In the genomic region with DNA sequence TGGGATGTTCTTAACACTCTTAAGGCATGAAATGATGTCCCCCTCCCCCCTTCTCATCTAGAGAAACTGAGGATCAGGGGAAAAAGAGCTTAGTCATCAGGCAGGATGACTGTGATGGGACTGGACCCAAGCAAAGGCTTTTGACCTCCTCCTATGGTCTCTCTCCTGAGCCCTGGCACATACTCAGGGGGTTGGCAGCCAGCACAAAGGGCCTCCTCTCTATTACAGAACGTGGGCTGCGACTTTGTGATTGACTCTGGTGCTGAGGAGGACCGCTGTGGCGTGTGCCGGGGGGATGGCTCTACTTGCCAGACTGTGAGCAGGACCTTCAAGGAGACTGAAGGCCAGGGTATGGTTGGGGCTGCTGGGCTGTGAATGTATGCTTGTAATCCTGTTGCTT, we compare ENCODE assay signal across 18 mouse cellular contexts. TPM values are rescaled to one million over a fixed set of nuclear protein-coding genes. Genes with fewer than 3 reads are reported as not detected.
DNase-seq lines count a peak whose midpoint lies in the region; ATAC-seq and TF ChIP-seq lines count a peak whose summit lies in the region.
"Had no signal": no experiment of that assay in that cellular context is flagged by ENCODE, and none has a peak within 500 bp of the region (broad histone marks: within the 10 kb centered on the region; RNA-seq: fewer than 3 reads in every experiment).

No protein-coding gene starts in this region.

- intact Hi-C loops in heart, postnatal 14 days (cut with DNase I) = no loop called here

- H3K4me3 ChIP-seq in heart, embryonic 11.5 days (ENCODE audit: low read depth, low read length) = no peak overlapping the region
- no peak overlapping the region for H3K4me3 ChIP-seq in heart, embryonic 14.5 days (ENCODE audit: control insufficient read depth in 1 of 2, insufficient read depth in 1 of 2, low read depth in 1 of 2, low read length in 2 of 2)
- no peak overlapping the region for H3K4me3 ChIP-seq in hindbrain, postnatal 0 days (ENCODE audit: low read length)
- H3K4me3 ChIP-seq in hindbrain, embryonic 12.5 days = no peak overlapping the region
- H3K4me3 ChIP-seq: embryonic facial prominence, embryonic 13.5 days; forebrain, embryonic 12.5 days; hindbrain, embryonic 13.5 days; intestine, embryonic 15.5 days had no signal

- H3K4me1 ChIP-seq in heart, embryonic 11.5 days (ENCODE audit: control insufficient read depth, insufficient read depth, low read length) = peaks cover 22% of the 10 kb centered on the region
- H3K4me1 ChIP-seq in heart, embryonic 14.5 days (ENCODE audit: control insufficient read depth in 2 of 2, insufficient read depth in 2 of 2, low read length in 2 of 2) = peaks cover 35 to 37% of the 10 kb centered on the region in 2 experiments
- H3K4me1 ChIP-seq in hindbrain, postnatal 0 days (ENCODE audit: insufficient read depth, low read length) = 0 out of 2 replicates have a peak, but pooled peaks cover 5% of the 10 kb centered on the region
- H3K4me1 ChIP-seq in hindbrain, embryonic 12.5 days = no peaks in the 10 kb centered on the region
- H3K4me1 ChIP-seq: embryonic facial prominence, embryonic 13.5 days; forebrain, embryonic 12.5 days had no signal

- WGBS in heart, embryonic 11.5 days (ENCODE audit: insufficient replicate concordance) = 48% methylated on average over 5 of the region's 5 CpGs
- WGBS in heart, embryonic 14.5 days = 35% methylated on average over 5 of the region's 5 CpGs
- 47% methylated on average over 5 of the region's 5 CpGs for WGBS in hindbrain, postnatal 0 days
- WGBS in hindbrain, embryonic 12.5 days = 82% methylated on average over 5 of the region's 5 CpGs

- ATAC-seq in heart, embryonic 11.5 days (replicated peaks; ENCODE audit: insufficient number of reproducible peaks, low FRiP score, low TSS enrichment) = no peak
- ATAC-seq in heart, embryonic 14.5 days (ENCODE audit: insufficient number of reproducible peaks, insufficient read depth, low FRiP score, low read depth) = no peak
- no peak for ATAC-seq in hindbrain, postnatal 0 days
- no peak for ATAC-seq in hindbrain, embryonic 12.5 days (ENCODE audit: low FRiP score)
- ATAC-seq: forebrain, embryonic 16.5 days; intestine, embryonic 15.5 days had no signal

- DNase-seq in heart, adult 11 months = peak; percentile 92
- no peak for DNase-seq in heart, postnatal 14 days
- DNase-seq in hindbrain, postnatal 0 days (ENCODE audit: low spot score) = peak; percentile 27
- DNase-seq: adrenal gland, postnatal 10 days; cerebellum, adult 11 months; cerebellum, adult 8-10 months; cerebellum, postnatal 36 days; gastrocnemius, postnatal 10 days; kidney, adult 18-20 months had no signal

- no peak overlapping the region for H3K27ac ChIP-seq in heart, embryonic 11.5 days (ENCODE audit: low read depth, low read length)
- peak overlapping the region in 1 of 2 experiments; percentile 39; a peak in 2 of 4 replicates for H3K27ac ChIP-seq in heart, embryonic 14.5 days (replicated peaks in 1 of 2; ENCODE audit: control insufficient read depth in 1 of 2, insufficient read depth in 1 of 2, low read depth in 2 of 2, low read length in 2 of 2)
- H3K27ac ChIP-seq in hindbrain, postnatal 0 days = no peak overlapping the region
- no peak overlapping the region for H3K27ac ChIP-seq in hindbrain, embryonic 12.5 days
- H3K27ac ChIP-seq: embryonic facial prominence, embryonic 13.5 days; forebrain, embryonic 12.5 days; hindbrain, embryonic 13.5 days; intestine, embryonic 15.5 days had no signal

- H3K9me3 ChIP-seq in heart, embryonic 11.5 days (replicated peaks; ENCODE audit: control insufficient read depth, low read length) = no peaks in the 10 kb centered on the region
- no peaks in the 10 kb centered on the region for H3K9me3 ChIP-seq in heart, embryonic 14.5 days (ENCODE audit: control insufficient read depth, low read length)
- no peaks in the 10 kb centered on the region for H3K9me3 ChIP-seq in hindbrain, postnatal 0 days (ENCODE audit: low read length)
- H3K9me3 ChIP-seq in hindbrain, embryonic 12.5 days (replicated peaks) = no peaks in the 10 kb centered on the region
- H3K9me3 ChIP-seq: embryonic facial prominence, embryonic 13.5 days; forebrain, embryonic 12.5 days; hindbrain, embryonic 13.5 days; intestine, embryonic 15.5 days had no signal

- H3K4me2 ChIP-seq in heart, embryonic 11.5 days = no peak overlapping the region
- H3K4me2 ChIP-seq in heart, embryonic 14.5 days (ENCODE audit: low read length) = peak overlapping the region; percentile 9
- no peak overlapping the region for H3K4me2 ChIP-seq in hindbrain, postnatal 0 days (ENCODE audit: low read depth, low read length)
- no peak overlapping the region for H3K4me2 ChIP-seq in hindbrain, embryonic 12.5 days (replicated peaks)
- H3K4me2 ChIP-seq: embryonic facial prominence, embryonic 13.5 days; forebrain, embryonic 12.5 days; hindbrain, embryonic 13.5 days; intestine, embryonic 15.5 days had no signal

- no peaks in the 10 kb centered on the region for H3K36me3 ChIP-seq in heart, embryonic 11.5 days (ENCODE audit: control insufficient read depth, insufficient read depth, low read length)
- H3K36me3 ChIP-seq in heart, embryonic 14.5 days (ENCODE audit: control insufficient read depth, insufficient read depth, low read length) = peaks cover 9% of the 10 kb centered on the region; the same call in 1 of the 2 replicates
- no peaks in the 10 kb centered on the region for H3K36me3 ChIP-seq in hindbrain, postnatal 0 days (ENCODE audit: insufficient read depth, low read length)
- peaks cover 80% of the 10 kb centered on the region for H3K36me3 ChIP-seq in hindbrain, embryonic 12.5 days

- no peak overlapping the region for H3K9ac ChIP-seq in heart, embryonic 11.5 days (ENCODE audit: low read depth, low read length)
- no peak overlapping the region for H3K9ac ChIP-seq in heart, embryonic 14.5 days (ENCODE audit: low read length)
- no peak overlapping the region for H3K9ac ChIP-seq in hindbrain, postnatal 0 days (replicated peaks; ENCODE audit: low read length)
- H3K9ac ChIP-seq in hindbrain, embryonic 12.5 days = no peak overlapping the region
- H3K9ac ChIP-seq: embryonic facial prominence, embryonic 13.5 days; forebrain, embryonic 12.5 days; hindbrain, embryonic 13.5 days; intestine, embryonic 15.5 days had no signal

- H3K27me3 ChIP-seq in heart, embryonic 11.5 days (ENCODE audit: control insufficient read depth, insufficient read depth, low read length) = no peaks in the 10 kb centered on the region
- H3K27me3 ChIP-seq in heart, embryonic 14.5 days (ENCODE audit: control insufficient read depth, insufficient read depth, low read length) = no peaks in the 10 kb centered on the region
- H3K27me3 ChIP-seq in hindbrain, postnatal 0 days (ENCODE audit: insufficient read depth, low read length) = no peaks in the 10 kb centered on the region
- H3K27me3 ChIP-seq in hindbrain, embryonic 12.5 days = no peaks in the 10 kb centered on the region
- H3K27me3 ChIP-seq: embryonic facial prominence, embryonic 13.5 days; forebrain, embryonic 12.5 days; hindbrain, embryonic 13.5 days; intestine, embryonic 15.5 days had no signal

- TF ChIP-seq CTCF in hindbrain, postnatal 0 days (IDR thresholded peaks at IDR 0.05; ENCODE audit: low read depth) = no peak

RNA-seq across cellular contexts. Expression of a gene that starts 26.5 kb away (rescaled TPM):
- 4.2 and 4.9 TPM in 2 replicates for polyA plus RNA-seq in heart, embryonic 11.5 days (2014; fragmentation: Nextera tagmentation; extraction: Ambion mirVana)
- 6.9 and 8.8 TPM in 2 replicates for polyA plus RNA-seq in heart, embryonic 14.5 days (2014; fragmentation: Nextera tagmentation; extraction: Ambion mirVana)
- 10 to 100 TPM; 23.4 to 27.5 TPM for total RNA-seq in heart, postnatal 14 days (2021)
- 6.4 and 10.4 TPM in 2 replicates for total RNA-seq in hindbrain, postnatal 0 days (2014; rRNA removed)
- 2.7 and 2.9 TPM in 2 replicates for polyA plus RNA-seq in hindbrain, postnatal 0 days (2015; fragmentation: Nextera tagmentation; extraction: Ambion mirVana)
- polyA plus RNA-seq in hindbrain, embryonic 12.5 days (2016; fragmentation: Nextera tagmentation; extraction: Ambion mirVana) = 23.4 and 28.0 TPM in 2 replicates
- total RNA-seq: MEL had no signal

Comparison
In these comparisons a context has a peak if more than half of its experiments do, and no peak if none do; other contexts are left out.
1. DNase-seq: peak in heart, adult 11 months (single experiment) and hindbrain, postnatal 0 days (single experiment); none in heart, postnatal 14 days (0 of 2).